In the genomic region with DNA sequence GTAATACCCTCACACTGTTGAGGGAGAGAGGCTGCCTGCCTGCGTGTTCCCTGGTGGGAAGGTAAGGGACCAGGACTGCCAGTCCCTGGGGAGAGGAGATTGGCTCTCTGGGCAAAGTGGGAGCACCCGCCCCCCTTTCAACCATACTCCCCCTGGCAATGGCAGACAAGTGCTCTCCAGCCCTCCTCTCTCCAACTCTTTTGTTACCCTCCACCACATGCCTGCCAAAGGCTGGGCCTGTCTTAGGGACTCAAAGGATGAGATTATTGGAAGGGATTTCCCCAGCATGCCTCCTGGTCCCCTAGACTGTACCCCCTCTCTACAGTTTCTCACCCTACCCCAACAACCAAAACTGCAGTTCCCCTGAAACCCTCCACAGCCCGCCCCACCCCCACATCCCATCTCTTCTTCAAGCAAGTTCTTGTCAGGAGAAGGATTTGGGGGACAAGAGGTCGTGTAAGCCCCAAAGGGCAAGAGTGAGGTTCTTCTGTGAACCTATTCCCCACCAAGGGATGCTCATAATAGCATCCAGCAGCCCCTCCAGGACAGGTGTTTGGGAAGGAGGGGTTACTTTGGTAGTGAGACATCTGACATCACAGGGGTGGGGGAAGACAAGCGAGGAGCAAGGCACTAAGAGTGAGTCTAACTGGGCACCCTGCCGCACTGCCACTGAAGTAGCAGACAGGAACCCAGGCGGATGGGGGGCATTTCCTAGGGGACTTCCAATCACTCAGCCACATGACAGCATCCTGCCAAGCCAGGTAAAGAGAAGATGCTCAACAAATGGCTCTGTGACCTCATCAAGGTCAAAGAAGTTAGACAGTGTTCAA, we compare ENCODE assay signal across 10 mouse cellular contexts. TPM values are rescaled to one million over a fixed set of nuclear protein-coding genes. Genes with fewer than 3 reads are reported as not detected.
A peak's percentile ranks its signal among the peaks of the same experiment; 100 is the strongest.
DNase-seq lines count a peak whose midpoint lies in the region; ATAC-seq lines count a peak whose summit lies in the region.
"Had no signal": no experiment of that assay in that cellular context is flagged by ENCODE, and none has a peak within 500 bp of the region (broad histone marks: within the 10 kb centered on the region; RNA-seq: fewer than 3 reads in every experiment).

No protein-coding gene starts in this region.

- 0 out of 2 replicates have a peak, but pooled peaks cover 5% of the 10 kb centered on the region for H3K4me1 ChIP-seq in liver, embryonic 12.5 days
- H3K4me1 ChIP-seq in intestine, embryonic 15.5 days (replicated peaks): peaks cover 10% of the 10 kb centered on the region
- peaks cover 76% of the 10 kb centered on the region for H3K4me1 ChIP-seq in neural tube, embryonic 15.5 days

- no peak overlapping the region for H3K27ac ChIP-seq in liver, embryonic 12.5 days
- no peak overlapping the region for H3K27ac ChIP-seq in intestine, embryonic 15.5 days
- H3K27ac ChIP-seq in neural tube, embryonic 15.5 days (replicated peaks): peak overlapping the region; percentile 95

- no peak overlapping the region for H3K4me2 ChIP-seq in liver, embryonic 12.5 days
- peak overlapping the region; percentile 72 for H3K4me2 ChIP-seq in intestine, embryonic 15.5 days (replicated peaks)
- peak overlapping the region; percentile 81 for H3K4me2 ChIP-seq in neural tube, embryonic 15.5 days

- WGBS in liver, embryonic 12.5 days (ENCODE audit: insufficient replicate concordance): 11% methylated on average over 7 of the region's 7 CpGs
- 28% methylated on average over 7 of the region's 7 CpGs for WGBS in intestine, embryonic 15.5 days
- 17% methylated on average over 7 of the region's 7 CpGs for WGBS in neural tube, embryonic 15.5 days

- H3K9ac ChIP-seq in liver, embryonic 12.5 days: no peak overlapping the region
- H3K9ac ChIP-seq in intestine, embryonic 15.5 days: no peak overlapping the region
- H3K9ac ChIP-seq in neural tube, embryonic 15.5 days (replicated peaks): peak overlapping the region; percentile 82

- ATAC-seq in liver, embryonic 12.5 days: no peak
- no peak for ATAC-seq in intestine, embryonic 15.5 days
- ATAC-seq in neural tube, embryonic 15.5 days (ENCODE audit: low FRiP score): peak; percentile 2; the same call in 1 of the 2 replicates
- ATAC-seq in megakaryocyte progenitor cell, adult 5-6 weeks (replicated peaks; ENCODE audit: poor library complexity): no peak

- DNase-seq in cerebellum, adult 11-12 months: peak; percentile 40
- DNase-seq in cerebellum, adult 8-10 months: no peak
- DNase-seq in liver: no peak
- DNase-seq in adrenal gland, adult 2 months: no peak

- no peaks in the 10 kb centered on the region for H3K36me3 ChIP-seq in liver, embryonic 12.5 days
- no peaks in the 10 kb centered on the region for H3K36me3 ChIP-seq in intestine, embryonic 15.5 days
- peaks cover 1% of the 10 kb centered on the region; the same call in 1 of the 2 replicates for H3K36me3 ChIP-seq in neural tube, embryonic 15.5 days

- H3K27me3 ChIP-seq in liver, embryonic 12.5 days (replicated peaks): peaks cover 96% of the 10 kb centered on the region
- H3K27me3 ChIP-seq in intestine, embryonic 15.5 days (replicated peaks): peaks cover 60% of the 10 kb centered on the region
- no peaks in the 10 kb centered on the region for H3K27me3 ChIP-seq in neural tube, embryonic 15.5 days (replicated peaks)

- H3K9me3 ChIP-seq in liver, embryonic 12.5 days (replicated peaks): no peaks in the 10 kb centered on the region
- H3K9me3 ChIP-seq in intestine, embryonic 15.5 days: no peaks in the 10 kb centered on the region
- no peaks in the 10 kb centered on the region for H3K9me3 ChIP-seq in neural tube, embryonic 15.5 days (replicated peaks)

- 0 out of 2 replicates have a peak overlapping the region, but pooled peaks have one; percentile 35 for H3K4me3 ChIP-seq in liver, embryonic 12.5 days
- peak overlapping the region; percentile 28; the same call in 1 of the 2 replicates for H3K4me3 ChIP-seq in intestine, embryonic 15.5 days (replicated peaks)
- H3K4me3 ChIP-seq in neural tube, embryonic 15.5 days (replicated peaks): peak overlapping the region; percentile 72
- H3K4me3 ChIP-seq: myocyte had no signal

RNA-seq across cellular contexts. Expression of gene Scrt2, which starts 1.3 kb away (rescaled TPM):
- not detected in 2 replicates for polyA plus RNA-seq in liver, embryonic 12.5 days (2016; fragmentation: Nextera tagmentation; extraction: Ambion mirVana)
- 0.04 and 0.06 TPM in 2 replicates for polyA plus RNA-seq in intestine, embryonic 15.5 days (2015; fragmentation: Nextera tagmentation; extraction: Ambion mirVana)
- polyA plus RNA-seq in neural tube, embryonic 15.5 days (2015; fragmentation: Nextera tagmentation; extraction: Ambion mirVana): 7.5 and 9.2 TPM in 2 replicates
- total RNA-seq in adrenal gland, adult 2 months (2021): under 1 TPM; 0.21 to 0.35 TPM
- 0.27 and 0.36 TPM in 2 replicates for polyA plus RNA-seq in adrenal gland, adult 2 months (2012; rRNA removed)
- not detected in 2 replicates for total RNA-seq in megakaryocyte progenitor cell, adult 5-6 weeks (2015)
- total RNA-seq in megakaryocyte progenitor cell, adult 5-6 weeks (2017): not detected in 2 replicates
- total RNA-seq: heart, adult 18-20 months had no signal
- polyA plus RNA-seq: myocyte had no signal

RNA-seq across cellular contexts. Expression of gene Srxn1, which starts 22.6 kb away (rescaled TPM):
- 23.1 and 27.2 TPM in 2 replicates for polyA plus RNA-seq in liver, embryonic 12.5 days (2016; fragmentation: Nextera tagmentation; extraction: Ambion mirVana)
- polyA plus RNA-seq in intestine, embryonic 15.5 days (2015; fragmentation: Nextera tagmentation; extraction: Ambion mirVana): 21.7 and 23.5 TPM in 2 replicates
- 25.8 and 27.7 TPM in 2 replicates for polyA plus RNA-seq in neural tube, embryonic 15.5 days (2015; fragmentation: Nextera tagmentation; extraction: Ambion mirVana)
- total RNA-seq in adrenal gland, adult 2 months (2021): 100 to 1,000 TPM; 188 to 772 TPM
- polyA plus RNA-seq in adrenal gland, adult 2 months (2012; rRNA removed): 315 and 608 TPM in 2 replicates
- 1.2 and 1.3 TPM in 2 replicates for total RNA-seq in megakaryocyte progenitor cell, adult 5-6 weeks (2015)
- 2.2 and 12.2 TPM in 2 replicates for total RNA-seq in megakaryocyte progenitor cell, adult 5-6 weeks (2017)

Comparison
In these comparisons a context has a peak if more than half of its experiments do, and no peak if none do; other contexts are left out.
1. RNA of gene Srxn1, which starts 22.6 kb away (polyA plus RNA-seq): 315 to 608 TPM in adrenal gland, adult 2 months; 23.1 to 27.2 TPM in liver, embryonic 12.5 days, 25.8 to 27.7 TPM in neural tube, embryonic 15.5 days and 21.7 to 23.5 TPM in intestine, embryonic 15.5 days; every median in the first group is over 10 times any median in the second.
2. Peak in every context shown above with its lines, with median percentiles within 50 percentile points of each other: H3K4me3 ChIP-seq.